18 mouse cellular contexts compared by ENCODE assay signal in the genomic region with DNA sequence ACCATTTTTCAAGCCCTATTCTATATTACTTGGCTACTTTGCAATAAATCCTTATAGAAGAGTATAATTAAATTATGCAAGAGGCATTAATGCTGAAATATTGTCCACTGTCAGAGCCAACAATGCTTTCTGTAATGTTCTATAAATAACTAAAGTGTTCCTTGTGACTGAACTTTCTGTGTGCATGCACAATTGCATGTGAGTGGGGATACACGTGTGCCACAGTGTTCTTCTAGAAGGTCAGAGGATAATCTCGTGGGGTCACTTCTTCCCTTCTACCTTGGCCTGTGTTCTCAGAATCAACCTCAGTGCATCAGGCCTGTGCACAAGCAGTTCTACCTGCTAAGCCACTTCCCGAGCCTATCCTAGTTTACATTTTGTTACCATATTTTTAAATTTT.
"Had no signal": no experiment of that assay in that cellular context is flagged by ENCODE, and none has a peak within 500 bp of the region (broad histone marks: within the 10 kb centered on the region; RNA-seq: fewer than 3 reads in every experiment).

No protein-coding gene starts in this region.

- H3K9ac ChIP-seq: lung, embryonic 14.5 days; midbrain, embryonic 12.5 days; neural tube, embryonic 13.5 days; neural tube, embryonic 15.5 days had no signal

- H3K27me3 ChIP-seq: midbrain, embryonic 12.5 days; neural tube, embryonic 13.5 days; neural tube, embryonic 15.5 days had no signal

- ATAC-seq: midbrain, embryonic 16.5 days had no signal

- H3K4me3 ChIP-seq: midbrain, embryonic 10.5 days; midbrain, embryonic 12.5 days; myocyte; neural tube, embryonic 13.5 days; neural tube, embryonic 15.5 days had no signal

- H3K9me3 ChIP-seq: midbrain, embryonic 10.5 days; midbrain, embryonic 12.5 days; neural tube, embryonic 13.5 days; neural tube, embryonic 15.5 days had no signal

- H3K4me2 ChIP-seq: lung, embryonic 14.5 days; midbrain, embryonic 12.5 days; neural tube, embryonic 13.5 days; neural tube, embryonic 15.5 days had no signal

- H3K4me1 ChIP-seq: midbrain, embryonic 10.5 days; midbrain, embryonic 12.5 days; neural tube, embryonic 13.5 days; neural tube, embryonic 15.5 days had no signal

- H3K27ac ChIP-seq: midbrain, embryonic 10.5 days; midbrain, embryonic 12.5 days; neural tube, embryonic 13.5 days; neural tube, embryonic 15.5 days had no signal

- DNase-seq: lung, embryonic 14.5 days; lung, postnatal 10 days; lung, postnatal 4 days; midbrain, embryonic 14.5 days; retina, postnatal 1 day; right cerebral cortex, adult 18-20 months; right cerebral cortex, postnatal 25 days; right cerebral cortex, postnatal 4 days; spleen, adult 18-20 months; thymus, adult 18-20 months; thymus, postnatal 14 days; thymus, postnatal 36 days had no signal
